Mouse (Mus musculus) induced T-regulatory cell, adult 2 months (primary cell): ENCODE results near the gene Pgf.

Experiments
- DNase-seq: peaks from one replicate; pipeline ENCODE4 v3.0.0-alpha.2; 2012; ENCODE audit warnings: low read depth

Pgf gene

GRCm38 (mm10) chr12:85177740-85178239 is at the start of gene Pgf:
Gene Pgf (minus strand): TSS chr12:85177790.
- DNase-seq = peak; percentile 18

GRCm38 (mm10) chr12:85227227-85227626 is 49.6 kb upstream of the Pgf start:
- no peak for DNase-seq

- DNase-seq = peak; percentile 78
These were observed 42.3 kb upstream of the Pgf start for GRCm38 (mm10) chr12:85219905-85220290.

GRCm38 (mm10) chr12:85219236-85219904 is 41.8 kb upstream of the Pgf start, which contains the start of gene Eif2b2:
Gene Eif2b2 (plus strand): TSS chr12:85219481.
- peak; percentile 98 for DNase-seq

GRCm38 (mm10) chr12:85217733-85218310 is 40.2 kb upstream of the Pgf start:
- no peak for DNase-seq

GRCm38 (mm10) chr12:85215031-85215430 is 37.4 kb upstream of the Pgf start:
- DNase-seq = no peak

GRCm38 (mm10) chr12:85208687-85209199 is 31.2 kb upstream of the Pgf start:
- DNase-seq = peak; percentile 46

- DNase-seq = no peak
These were observed 27.8 kb upstream of the Pgf start for GRCm38 (mm10) chr12:85205425-85205824.

GRCm38 (mm10) chr12:85204105-85204504 is 26.5 kb upstream of the Pgf start:
- no peak for DNase-seq

- DNase-seq = no peak
These were observed 26.1 kb upstream of the Pgf start for GRCm38 (mm10) chr12:85203699-85204098.

GRCm38 (mm10) chr12:85202191-85202590 is 24.6 kb upstream of the Pgf start:
- no peak for DNase-seq

- DNase-seq = no peak
These were observed 24.2 kb upstream of the Pgf start for GRCm38 (mm10) chr12:85201830-85202147.

GRCm38 (mm10) chr12:85200929-85201829 is 23.6 kb upstream of the Pgf start:
- DNase-seq = no peak

GRCm38 (mm10) chr12:85199954-85200353 is 22.4 kb upstream of the Pgf start:
- no peak for DNase-seq

- DNase-seq = no peak
These were observed 20.3 kb upstream of the Pgf start for GRCm38 (mm10) chr12:85197936-85198335.

- no peak for DNase-seq
These were observed 19.8 kb upstream of the Pgf start for GRCm38 (mm10) chr12:85197371-85197770.

GRCm38 (mm10) chr12:85196191-85196590 is 18.6 kb upstream of the Pgf start:
- DNase-seq = no peak

GRCm38 (mm10) chr12:85195086-85195485 is 17.5 kb upstream of the Pgf start:
- DNase-seq = no peak

GRCm38 (mm10) chr12:85194623-85195018 is 17.0 kb upstream of the Pgf start:
- DNase-seq = no peak

- no peak for DNase-seq
These were observed 16.5 kb upstream of the Pgf start for GRCm38 (mm10) chr12:85193923-85194622.

GRCm38 (mm10) chr12:85193146-85193545 is 15.6 kb upstream of the Pgf start:
- DNase-seq = no peak
